Mouse (Mus musculus): ENCODE results near the gene Coq8a.

Gene Coq8a

GRCm38 (mm10) chr1:180196508-180196907 lies 2.9 kb downstream of the Coq8a start:
- DNase-seq, result no peak

GRCm38 (mm10) chr1:180195703-180196381 lies 3.6 kb downstream of the Coq8a start:
- DNase-seq, result peak; percentile 98 to 99

GRCm38 (mm10) chr1:180194781-180195471 lies 4.5 kb downstream of the Coq8a start:
- DNase-seq, result peak; percentile 54 to 63

DNA sequence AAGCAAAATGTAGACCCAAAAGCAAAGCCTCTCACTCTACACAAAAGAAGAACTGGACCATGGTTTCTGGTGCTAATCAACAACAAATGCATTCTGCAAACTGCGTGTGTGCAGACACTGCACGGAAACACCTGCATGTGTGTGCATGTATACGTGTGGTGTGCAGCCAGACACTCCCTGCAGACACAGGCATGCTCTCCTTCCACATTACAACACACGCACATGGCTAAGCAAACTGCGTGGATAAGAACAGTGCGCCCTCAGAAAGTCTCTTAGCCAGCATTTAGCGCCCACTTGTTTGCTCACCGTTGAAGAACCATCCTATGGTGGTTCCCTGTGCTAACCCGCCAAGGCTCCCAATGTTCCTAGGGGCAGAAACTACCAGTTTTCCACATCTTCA lies 5.4 kb downstream of the Coq8a start:
- DNase-seq, result no peak

GRCm38 (mm10) chr1:180193391-180193935 lies 5.9 kb downstream of the Coq8a start:
- DNase-seq, result no peak

DNA sequence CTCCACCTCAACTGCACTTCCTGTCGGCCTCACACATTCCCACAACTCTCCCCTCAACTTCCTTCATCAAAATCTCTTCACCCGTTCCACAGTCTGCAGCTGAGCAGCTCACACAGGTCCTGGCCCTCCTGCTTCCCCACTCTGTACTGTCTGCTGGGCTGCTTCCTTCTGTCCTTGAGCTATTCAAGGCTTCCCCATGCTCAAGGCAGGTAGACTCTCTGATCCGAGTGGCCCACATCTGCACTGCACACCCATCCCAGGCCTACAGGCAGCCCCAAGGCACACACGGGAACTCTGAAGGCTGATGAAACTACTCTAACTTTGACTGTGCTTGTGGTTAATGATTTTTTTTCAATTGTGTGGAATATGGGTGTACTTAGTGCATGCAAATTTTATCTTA lies 6.5 kb downstream of the Coq8a start:
- DNase-seq, result no peak

DNA sequence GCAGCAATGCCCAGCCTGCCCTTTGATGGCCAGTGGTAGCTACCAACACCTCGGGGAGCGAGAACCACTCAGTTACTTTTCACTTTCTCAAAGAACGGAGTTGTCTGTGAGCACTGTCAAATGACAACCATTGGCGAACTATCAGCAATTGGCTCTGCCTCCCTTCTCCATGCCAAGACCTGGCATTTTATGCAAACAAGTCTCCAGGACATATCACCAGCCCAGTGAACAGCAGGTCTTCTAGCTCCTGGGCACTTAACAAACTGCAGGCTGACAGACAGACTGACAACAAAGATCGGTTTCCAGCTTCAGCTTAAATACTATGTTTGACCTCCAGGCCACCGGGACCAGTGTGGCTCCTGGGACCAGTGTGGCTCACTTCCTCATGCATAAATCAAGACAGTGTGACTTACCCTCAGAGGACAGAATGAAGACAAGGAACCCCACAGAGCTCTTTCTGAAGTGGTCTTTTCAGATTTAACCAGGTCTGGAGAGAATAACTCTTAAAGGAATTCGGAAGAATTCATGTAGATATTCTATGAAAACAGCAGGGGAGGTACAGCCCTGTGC lies 7.7 kb downstream of the Coq8a start:
- DNase-seq, result no peak

DNA sequence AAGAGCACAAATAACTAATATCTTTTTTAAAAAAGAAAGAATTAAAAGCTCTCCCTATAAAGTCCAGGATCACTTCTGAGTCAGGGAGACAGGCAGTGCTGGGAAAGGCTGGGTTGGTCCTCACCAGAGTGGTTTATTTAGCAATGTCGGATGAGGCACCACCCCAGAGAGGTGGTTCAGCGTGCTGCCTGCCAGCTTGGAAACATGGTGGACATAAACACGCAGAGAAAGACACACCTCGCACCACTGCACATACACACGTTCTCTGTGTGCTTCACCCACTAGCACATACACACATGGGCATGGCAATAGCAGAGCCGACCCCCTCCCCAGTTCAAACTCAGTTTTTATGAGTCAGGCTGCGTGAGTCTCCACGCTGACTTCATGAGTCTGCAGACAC lies 8.3 kb downstream of the Coq8a start:
- DNase-seq, result no peak

GRCm38 (mm10) chr1:180188951-180189350 lies 10.5 kb downstream of the Coq8a start:
- DNase-seq, result no peak

DNA sequence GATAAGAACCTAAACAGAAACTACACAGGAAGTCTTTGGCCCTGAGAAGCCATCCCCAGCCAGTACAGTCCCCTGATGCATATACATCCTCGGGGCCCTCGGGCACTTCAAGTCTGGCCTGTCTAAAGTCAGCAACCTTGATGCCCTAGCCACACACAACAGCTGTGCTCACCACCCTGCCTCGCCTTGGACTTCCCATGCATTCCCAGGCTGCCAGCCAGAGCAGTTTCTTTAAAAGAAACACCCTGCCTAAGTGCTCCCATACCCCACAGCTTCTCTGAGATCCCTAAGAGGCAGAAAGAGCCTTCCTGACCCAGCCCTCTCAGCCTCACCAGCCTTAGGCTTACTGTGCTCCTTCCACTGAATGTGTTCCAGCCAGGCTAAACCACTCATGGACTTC lies 13.0 kb downstream of the Coq8a start:
- DNase-seq, result no peak

GRCm38 (mm10) chr1:180185877-180186276 lies 13.5 kb downstream of the Coq8a start:
- no peak for DNase-seq

GRCm38 (mm10) chr1:180184768-180185167 lies 14.6 kb downstream of the Coq8a start:
- DNase-seq, result no peak

GRCm38 (mm10) chr1:180183525-180184159 lies 15.8 kb downstream of the Coq8a start:
- no peak for DNase-seq

- no peak for DNase-seq
These were observed 16.7 kb downstream of the Coq8a start for GRCm38 (mm10) chr1:180182731-180183130.

GRCm38 (mm10) chr1:180181966-180182319 lies 17.5 kb downstream of the Coq8a start:
- DNase-seq, result no peak

DNA sequence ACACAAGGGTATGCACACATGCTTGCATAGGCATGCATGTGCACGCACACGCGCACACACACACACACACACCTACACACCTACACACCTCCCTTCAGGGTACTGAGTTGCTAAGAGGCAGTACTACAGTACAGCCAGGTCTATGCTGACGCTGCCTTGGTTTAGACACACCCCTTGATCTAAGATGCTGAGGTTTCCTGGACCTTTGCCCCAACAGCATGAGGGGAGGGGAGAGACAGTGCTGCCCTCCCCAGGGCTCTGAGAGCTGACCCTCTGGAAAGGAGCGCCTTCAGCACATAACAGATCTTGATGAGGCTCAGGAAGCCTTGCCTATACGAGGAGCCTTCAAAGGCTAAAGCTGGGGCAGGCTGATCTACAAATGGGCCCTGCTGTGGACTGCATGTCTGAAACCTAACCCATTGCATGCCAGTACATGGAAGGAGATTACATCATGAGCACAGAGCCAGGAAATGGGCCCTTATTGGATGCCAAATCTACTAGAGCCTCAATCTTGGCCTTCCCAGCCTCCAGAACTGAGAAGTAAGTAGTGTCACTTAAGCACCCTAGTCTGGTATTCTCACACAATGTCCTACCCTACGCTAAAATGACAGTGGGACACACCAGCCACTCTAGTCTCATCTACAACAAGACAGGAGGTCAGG lies 18.0 kb downstream of the Coq8a start:
- no peak for DNase-seq

DNA sequence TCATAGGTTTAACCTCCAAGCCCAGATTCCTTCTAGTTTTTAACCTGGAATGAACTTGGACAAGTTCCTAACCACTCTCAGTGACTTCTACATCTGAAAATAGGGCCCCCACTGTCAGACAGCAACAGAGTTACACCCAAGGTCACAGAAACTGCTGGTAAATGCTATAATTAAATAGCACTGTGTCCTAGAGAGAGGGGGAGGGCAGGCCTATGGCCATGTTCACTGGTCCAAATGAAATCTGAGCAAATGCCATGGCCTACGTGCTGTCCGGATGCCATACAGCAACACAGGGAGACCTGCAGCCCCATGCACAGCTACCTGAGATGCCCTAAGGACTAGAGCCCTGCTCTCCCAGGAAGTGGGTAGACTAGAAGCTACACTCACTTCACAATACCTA lies 19.6 kb downstream of the Coq8a start:
- no peak for DNase-seq

DNA sequence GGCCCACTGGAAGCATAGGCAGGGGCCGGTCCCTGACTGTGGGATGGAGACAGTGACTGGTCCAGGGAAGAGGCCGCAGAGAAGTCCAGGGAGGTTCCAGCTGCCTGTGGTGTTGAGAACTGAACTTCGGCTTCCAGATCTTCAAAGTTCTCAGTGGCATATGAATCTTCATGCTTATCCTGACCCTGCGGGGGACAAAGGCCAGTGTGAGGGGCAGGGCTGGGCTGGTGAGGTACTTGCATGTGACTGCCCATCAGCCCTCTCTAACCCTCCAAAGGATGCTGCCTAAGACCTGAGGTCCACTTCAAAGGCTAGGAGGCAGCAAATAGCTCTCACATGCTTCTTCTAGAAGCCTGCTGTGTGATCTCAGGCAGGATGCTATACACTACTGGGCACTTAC lies 20.3 kb downstream of the Coq8a start:
- no peak for DNase-seq

- no peak for DNase-seq
These were observed 21.1 kb downstream of the Coq8a start for GRCm38 (mm10) chr1:180178340-180178739.

DNA sequence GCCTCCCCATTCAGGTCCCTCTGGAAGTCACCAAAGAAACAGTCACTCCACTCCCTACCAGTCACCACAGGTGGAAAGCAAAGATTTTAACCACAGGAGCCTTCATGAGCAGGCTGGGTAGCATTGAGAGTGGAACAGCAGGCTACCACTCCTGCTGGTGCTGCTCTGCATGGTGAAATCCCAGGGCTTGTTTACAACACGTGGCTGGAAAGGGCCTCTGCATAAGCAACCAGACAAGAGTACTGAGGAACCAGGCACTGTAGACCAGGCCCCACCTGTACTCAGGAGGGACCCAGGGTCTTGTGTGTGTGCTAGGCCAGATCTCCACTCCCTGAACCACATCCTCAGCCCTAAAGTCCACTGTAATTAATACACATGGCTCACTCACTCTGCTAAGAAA lies 22.6 kb downstream of the Coq8a start:
- DNase-seq, result no peak

- no peak for DNase-seq
These were observed 23.8 kb downstream of the Coq8a start for GRCm38 (mm10) chr1:180175635-180176034.

DNA sequence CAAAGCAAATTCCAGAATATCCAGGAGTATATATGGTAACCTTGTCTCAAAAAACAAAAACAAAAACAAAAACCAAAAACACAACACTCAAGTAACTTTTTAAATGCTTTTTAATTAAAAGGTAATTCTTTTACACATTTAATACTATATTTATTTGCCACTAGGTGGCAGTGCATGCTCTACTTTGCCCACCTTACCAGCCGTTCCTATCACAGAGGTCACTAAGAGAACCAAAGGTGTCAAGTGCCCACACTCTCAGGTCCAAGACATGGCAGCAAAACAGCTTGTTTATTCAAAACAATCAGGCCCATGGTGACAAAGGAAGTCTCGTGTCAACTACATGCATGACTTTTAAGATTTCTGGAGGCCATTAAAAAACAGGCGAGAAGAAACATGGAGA lies 24.2 kb downstream of the Coq8a start:
- peak in 1 of 2 experiments; percentile 11 for DNase-seq

- DNase-seq, result no peak
These were observed 24.7 kb downstream of the Coq8a start for GRCm38 (mm10) chr1:180174718-180175117.

All from lung, postnatal 4 days (tissue).